Mouse (Mus musculus) kidney, embryonic 14.5 days (tissue): ENCODE results near the gene Blmh. TPM values are rescaled to one million over a fixed set of nuclear protein-coding genes. Genes with fewer than 3 reads are reported as not detected.

Experiments used
- ATAC-seq: fragments of 200-750 bp; cut with Nextera tagmentation; 2 replicates; pipeline ENCODE4 v1.8.0; 2017; ENCODE audit warnings: moderate number of reproducible peaks, mild to moderate bottlenecking, moderate TSS enrichment, moderate library complexity; ENCODE audit not compliant: low FRiP score, low TSS enrichment
- H3K27ac ChIP-seq: fragments of 300-500 bp; sonication (generic); 2 replicates; pipeline ENCODE4 v1.5.1; 2014; ENCODE audit warnings: low read depth, mild to moderate bottlenecking, low read length, moderate library complexity, mixed read lengths
- H3K27me3 ChIP-seq: fragments of 300-500 bp; sonication (generic); 2 replicates; pipeline ENCODE4 v1.6.1; 2014; ENCODE audit warnings: mild to moderate bottlenecking, low read length; ENCODE audit not compliant: control insufficient read depth, insufficient read depth
- H3K36me3 ChIP-seq: fragments of 300-500 bp; sonication (generic); 2 replicates; pipeline ENCODE4 v1.6.1; 2014; ENCODE audit warnings: low read length, mixed read lengths; ENCODE audit not compliant: control insufficient read depth, insufficient read depth
- H3K4me1 ChIP-seq: fragments of 300-500 bp; sonication (generic); 2 replicates; pipeline ENCODE4 v1.6.1; 2014; ENCODE audit warnings: low read length, mixed read lengths; ENCODE audit not compliant: control insufficient read depth, insufficient read depth
- H3K4me2 ChIP-seq: fragments of 300-500 bp; sonication (generic); replicated peaks from 2 replicates; pipeline ENCODE4 v1.6.1; 2014; ENCODE audit warnings: low read depth, mild to moderate bottlenecking, low read length
- H3K4me3 ChIP-seq: fragments of 300-500 bp; sonication (generic); 2 replicates; pipeline ENCODE4 v1.5.1; 2014; ENCODE audit warnings: mild to moderate bottlenecking, low read length
- H3K9ac ChIP-seq: fragments of 300-500 bp; sonication (generic); 2 replicates; pipeline ENCODE4 v1.6.1; 2014; ENCODE audit warnings: low read depth, mild to moderate bottlenecking, low read length, moderate library complexity
- H3K9me3 ChIP-seq: fragments of 300-500 bp; sonication (generic); 2 replicates; pipeline ENCODE4 v1.6.1; 2016; ENCODE audit warnings: low read length; ENCODE audit not compliant: control insufficient read depth
- WGBS: fragments of 180-500 bp; shearing (Covaris S2); extraction: QIAGEN DNeasy Blood & Tissue Kit; methylation state at CpG from one replicate; pipeline ENCODE4 v1.1.7; 2014; 5-methylcytosine and 5-hydroxymethylcytosine counted together
- polyA plus RNA-seq: library from polyadenylated mRNA; unstranded; fragments of >200 nt; fragmentation: Nextera tagmentation; extraction: Ambion mirVana; gene quantifications from 2 replicates; pipeline ENCODE4 v1.2.1, GENCODE M21; 2014

Gene Blmh
- polyA plus RNA-seq, 1 experiment from 2014 or later, result 160 TPM

- Histone ChIP-seq H3K36me3 (no peaks in the 10 kb centered on the region), H3K4me3 (no peak overlapping the region), H3K4me2 (no peak overlapping the region), H3K27me3 (no peaks in the 10 kb centered on the region), H3K4me1 (no peaks in the 10 kb centered on the region), H3K9me3 (no peaks in the 10 kb centered on the region), H3K9ac (no peak overlapping the region), H3K27ac (no peak overlapping the region)
- 88% methylated on average over 9 of the region's 9 CpGs for WGBS
- no peak for ATAC-seq
These were observed 97.3 kb downstream of the Blmh start for GRCm38 (mm10) chr11:77021749-77022396.

GRCm38 (mm10) chr11:77026559-77026958 is 102.0 kb downstream of the Blmh start:
- WGBS, result 82% methylated on average over 3 of the region's 3 CpGs
- H3K9ac ChIP-seq, result no peak overlapping the region
- H3K4me3 ChIP-seq, result no peak overlapping the region
- no peaks in the 10 kb centered on the region for H3K9me3 ChIP-seq
- no peaks in the 10 kb centered on the region for H3K36me3 ChIP-seq
- no peak for ATAC-seq
- no peak overlapping the region for H3K27ac ChIP-seq
- no peaks in the 10 kb centered on the region for H3K27me3 ChIP-seq
- no peak overlapping the region for H3K4me2 ChIP-seq
- no peaks in the 10 kb centered on the region for H3K4me1 ChIP-seq

GRCm38 (mm10) chr11:77028157-77028556 is 103.5 kb downstream of the Blmh start:
- no peaks in the 10 kb centered on the region for H3K4me1 ChIP-seq
- no peak for ATAC-seq
- H3K9me3 ChIP-seq, result no peaks in the 10 kb centered on the region
- no peaks in the 10 kb centered on the region for H3K36me3 ChIP-seq
- 83% methylated on average over 3 of the region's 3 CpGs for WGBS
- no peaks in the 10 kb centered on the region for H3K27me3 ChIP-seq
- H3K4me2 ChIP-seq, result no peak overlapping the region
- H3K27ac ChIP-seq, result no peak overlapping the region
- no peak overlapping the region for H3K4me3 ChIP-seq
- H3K9ac ChIP-seq, result no peak overlapping the region

GRCm38 (mm10) chr11:77031151-77031934 is 106.7 kb downstream of the Blmh start:
- Histone ChIP-seq H3K27ac (no peak overlapping the region), H3K4me3 (no peak overlapping the region), H3K9me3 (no peaks in the 10 kb centered on the region), H3K36me3 (no peaks in the 10 kb centered on the region), H3K4me1 (no peaks in the 10 kb centered on the region), H3K9ac (no peak overlapping the region), H3K27me3 (no peaks in the 10 kb centered on the region), H3K4me2 (no peak overlapping the region)
- ATAC-seq, result no peak
- WGBS, result 88% methylated on average over 14 of the region's 14 CpGs

Other genes with a start within 250 kb of the Blmh start
- 0.81 and 0.89 TPM in 2 replicates for gene Trarg1, start 245.0 kb upstream of the Blmh start, polyA plus RNA-seq
- 24.1 and 37.3 TPM in 2 replicates for gene Gosr1, start 161.2 kb upstream of the Blmh start, polyA plus RNA-seq
- 22.1 and 35.0 TPM in 2 replicates for gene Cpd, start 77.8 kb upstream of the Blmh start, polyA plus RNA-seq
- 0.74 and 0.89 TPM in 2 replicates for gene Tmigd1, start 22.6 kb upstream of the Blmh start, polyA plus RNA-seq
- 1.1 and 2.2 TPM in 2 replicates for gene Slc6a4, start 73.8 kb downstream of the Blmh start, polyA plus RNA-seq
- 78.5 and 88.1 TPM in 2 replicates for gene Nsrp1, start 153.6 kb downstream of the Blmh start, polyA plus RNA-seq